Mouse (Mus musculus) G1E (cell line): ENCODE data around the gene 4931429L15Rik. TPM values are rescaled to one million over a fixed set of nuclear protein-coding genes. Genes with fewer than 3 reads are reported as not detected.

Experiments used
- ATAC-seq: 2 replicates; pipeline ENCODE4 v1.8.0; 2016; ENCODE audit warnings: mild to moderate bottlenecking; ENCODE audit not compliant: insufficient number of reproducible peaks, poor library complexity, low FRiP score, severe bottlenecking; ENCODE audit errors: extremely low read depth
- DNase-seq: peaks from one replicate; pipeline ENCODE4 v3.0.0; 2012; ENCODE audit warnings: low spot score
- H3K27me3 ChIP-seq: 2 replicates; pipeline ENCODE4 v1.6.1; 2012; ENCODE audit warnings: mild to moderate bottlenecking, low read length, inconsistent platforms; ENCODE audit not compliant: insufficient read depth
- H3K36me3 ChIP-seq: replicated peaks from 2 replicates; pipeline ENCODE3; 2012; ENCODE audit warnings: mild to moderate bottlenecking, inconsistent platforms
- H3K4me1 ChIP-seq: 2 replicates; pipeline ENCODE4 v1.6.1; 2012; ENCODE audit warnings: low read depth, low read length, inconsistent platforms, mixed read lengths; ENCODE audit not compliant: insufficient read depth
- H3K4me3 ChIP-seq: 2 replicates; pipeline ENCODE4 v1.5.1; 2012; ENCODE audit warnings: low read depth, mild to moderate bottlenecking, inconsistent platforms, low read length, moderate library complexity, mixed read lengths
- H3K9me3 ChIP-seq: replicated peaks from 2 replicates; pipeline ENCODE4 v1.6.1; 2012; ENCODE audit warnings: inconsistent platforms
- CTCF ChIP-seq: IDR thresholded peaks from 2 replicates; pipeline ENCODE4 v1.5.1; 2012; ENCODE audit warnings: low read depth, low read length, inconsistent platforms, mixed read lengths
- GATA1 ChIP-seq: IDR thresholded peaks from 2 replicates; pipeline ENCODE4 v1.6.1; 2012; ENCODE audit warnings: borderline replicate concordance, low read length, inconsistent platforms, mixed read lengths
- GATA2 ChIP-seq: IDR thresholded peaks from 2 replicates; pipeline ENCODE4 v1.6.1; 2012; ENCODE audit warnings: low read depth, low read length, inconsistent platforms, borderline replicate concordance
- POLR2AphosphoS5 ChIP-seq: IDR thresholded peaks from 2 replicates; pipeline ENCODE4 v1.6.1; 2012; ENCODE audit warnings: low read depth, low read length, inconsistent platforms; ENCODE audit not compliant: insufficient replicate concordance
- TAL1 ChIP-seq: conservative IDR thresholded peaks from 2 replicates; pipeline ENCODE4 v1.6.1; 2012; ENCODE audit warnings: low read depth, low read length, inconsistent platforms, mixed read lengths
- polyA plus RNA-seq: library from polyadenylated mRNA; stranded (reverse); fragments of >175 nt; gene quantifications from 2 replicates; pipeline ENCODE4 v1.2.3, GENCODE M21; 2012
- total RNA-seq, 2 experiments: library from RNA; stranded (forward) in 1 of 2; stranded (reverse) in 1 of 2; fragments of 200-1000 nt in 1 of 2; fragments of >200 nt in 1 of 2; fragmentation: Nextera tagmentation in 1 of 2; gene quantifications; 2 replicates each; pipeline ENCODE4 v1.2.3; 2014 to 2017

The 4931429L15Rik gene
- total and polyA plus RNA-seq, 3 experiments = not detected

GRCm38 (mm10) chr9:46268343-46268873 is 51.4 kb downstream of the 4931429L15Rik start, which contains the start of gene Apoa5:
Gene Apoa5, plus strand, starts transcription at chr9:46268633.
- ATAC-seq (no peak), DNase-seq (no peak)
- H3K36me3 ChIP-seq = peaks cover 10% of the 10 kb centered on the region
- H3K4me3 ChIP-seq = no peak within 1 kb of the TSS
- no peaks in the 10 kb centered on the region for H3K9me3 ChIP-seq
- no peak for TF ChIP-seq POLR2AphosphoS5
- no peak for TF ChIP-seq TAL1
- TF ChIP-seq GATA1 = no peak
- no peak for TF ChIP-seq CTCF
- TF ChIP-seq GATA2 = no peak
- H3K4me1 ChIP-seq = peaks cover 20% of the 10 kb centered on the region
- peaks cover 53% of the 10 kb centered on the region for H3K27me3 ChIP-seq

DNA sequence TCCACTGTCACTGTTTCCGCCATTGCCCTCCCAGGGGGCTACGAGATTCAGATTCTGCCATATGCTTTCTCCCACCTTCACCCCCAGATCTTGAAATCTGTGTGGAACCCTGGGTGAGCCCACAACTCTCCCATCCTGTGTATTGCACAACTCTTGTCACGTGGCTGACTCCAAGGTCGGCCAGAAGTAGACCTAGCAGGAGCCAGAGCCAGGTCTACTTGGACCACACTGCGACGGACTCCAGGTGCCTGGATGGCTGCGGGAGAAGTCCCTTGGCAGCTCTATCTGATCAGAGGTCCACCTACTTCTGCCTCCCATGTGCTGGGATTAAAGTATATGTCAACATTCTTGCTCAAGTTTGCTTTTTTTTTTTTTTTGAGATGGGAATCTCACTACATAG is 58.7 kb downstream of the 4931429L15Rik start:
- no peaks in the 10 kb centered on the region for H3K36me3 ChIP-seq
- H3K27me3 ChIP-seq = peaks cover 59% of the 10 kb centered on the region
- no peak overlapping the region for H3K4me3 ChIP-seq
- TF ChIP-seq CTCF = no peak
- TF ChIP-seq TAL1 = no peak
- no peak for TF ChIP-seq GATA2
- no peak for TF ChIP-seq GATA1
- TF ChIP-seq POLR2AphosphoS5 = no peak
- H3K4me1 ChIP-seq = peaks cover 3% of the 10 kb centered on the region; the same call in 1 of the 2 replicates
- DNase-seq (no peak), ATAC-seq (no peak)
- H3K9me3 ChIP-seq = no peaks in the 10 kb centered on the region

- Histone ChIP-seq H3K27me3 (peaks cover 60% of the 10 kb centered on the region), H3K36me3 (no peaks in the 10 kb centered on the region), H3K4me3 (no peak overlapping the region), H3K4me1 (peaks cover 3% of the 10 kb centered on the region; the same call in 1 of the 2 replicates), H3K9me3 (no peaks in the 10 kb centered on the region)
- ATAC-seq (no peak), DNase-seq (no peak)
- TF ChIP-seq TAL1 (no peak), GATA1 (no peak), POLR2AphosphoS5 (no peak), GATA2 (no peak), CTCF (no peak)
These were observed 60.7 kb downstream of the 4931429L15Rik start for GRCm38 (mm10) chr9:46259111-46259510.

GRCm38 (mm10) chr9:46257546-46257945 is 62.2 kb downstream of the 4931429L15Rik start:
- no peak for ATAC-seq
- H3K9me3 ChIP-seq = no peaks in the 10 kb centered on the region
- DNase-seq = no peak
- no peak overlapping the region for H3K4me3 ChIP-seq
- H3K4me1 ChIP-seq = peaks cover 3% of the 10 kb centered on the region; the same call in 1 of the 2 replicates
- H3K36me3 ChIP-seq = no peaks in the 10 kb centered on the region
- peaks cover 66% of the 10 kb centered on the region for H3K27me3 ChIP-seq
- TF ChIP-seq CTCF (no peak), GATA2 (no peak), TAL1 (no peak), GATA1 (no peak), POLR2AphosphoS5 (no peak)

GRCm38 (mm10) chr9:46256658-46257385 is 63.0 kb downstream of the 4931429L15Rik start:
- TF ChIP-seq POLR2AphosphoS5 (no peak), GATA2 (no peak), TAL1 (no peak), CTCF (no peak), GATA1 (no peak)
- H3K4me3 ChIP-seq = no peak overlapping the region
- peaks cover 64% of the 10 kb centered on the region for H3K27me3 ChIP-seq
- H3K9me3 ChIP-seq = no peaks in the 10 kb centered on the region
- DNase-seq = no peak
- no peak for ATAC-seq
- H3K4me1 ChIP-seq = peaks cover 3% of the 10 kb centered on the region; the same call in 1 of the 2 replicates
- H3K36me3 ChIP-seq = no peaks in the 10 kb centered on the region

- ATAC-seq = no peak
- no peaks in the 10 kb centered on the region for H3K36me3 ChIP-seq
These were observed 63.6 kb downstream of the 4931429L15Rik start for GRCm38 (mm10) chr9:46256177-46256576.

More at GRCm38 (mm10) chr9:46256177-46256576, 63.6 kb downstream of the 4931429L15Rik start:
- no peak for DNase-seq
- Histone ChIP-seq H3K4me3 (no peak overlapping the region), H3K9me3 (no peaks in the 10 kb centered on the region), H3K27me3 (peaks cover 64% of the 10 kb centered on the region), H3K4me1 (peaks cover 3% of the 10 kb centered on the region; the same call in 1 of the 2 replicates)
- TF ChIP-seq POLR2AphosphoS5 (no peak), CTCF (no peak), TAL1 (no peak), GATA2 (no peak), GATA1 (no peak)

Other genes with a start within 250 kb of the 4931429L15Rik start
- not detected in 2 replicates for gene Apoa1, start 91.4 kb downstream of the 4931429L15Rik start, total RNA-seq (2014; fragmentation: Nextera tagmentation)
- not detected in 2 replicates for gene Apoa1, start 91.4 kb downstream of the 4931429L15Rik start, total RNA-seq (2017)
- 0.41 and 1.5 TPM in 2 replicates for gene Apoa1, start 91.4 kb downstream of the 4931429L15Rik start, polyA plus RNA-seq
- gene Apoc3, start 84.3 kb downstream of the 4931429L15Rik start, total RNA-seq (2014; fragmentation: Nextera tagmentation) = not detected in 2 replicates
- 0.33 TPM in 1 of 2 replicates, not detected in the other for gene Apoc3, start 84.3 kb downstream of the 4931429L15Rik start, total RNA-seq (2017)
- not detected in 2 replicates for gene Apoc3, start 84.3 kb downstream of the 4931429L15Rik start, polyA plus RNA-seq
- gene Apoa4, start 79.3 kb downstream of the 4931429L15Rik start, total RNA-seq (2014; fragmentation: Nextera tagmentation) = not detected in 2 replicates
- gene Apoa4, start 79.3 kb downstream of the 4931429L15Rik start, total RNA-seq (2017) = not detected in 2 replicates
- 0.03 TPM in 1 of 2 replicates, not detected in the other for gene Apoa4, start 79.3 kb downstream of the 4931429L15Rik start, polyA plus RNA-seq
- gene Apoa5, start 51.4 kb downstream of the 4931429L15Rik start, total RNA-seq (2014; fragmentation: Nextera tagmentation) = not detected in 2 replicates
- 0.16 TPM in 1 of 2 replicates, not detected in the other for gene Apoa5, start 51.4 kb downstream of the 4931429L15Rik start, total RNA-seq (2017)
- not detected in 2 replicates for gene Apoa5, start 51.4 kb downstream of the 4931429L15Rik start, polyA plus RNA-seq
- 52.0 and 83.0 TPM in 2 replicates for gene Zpr1, start 46.9 kb downstream of the 4931429L15Rik start, total RNA-seq (2014; fragmentation: Nextera tagmentation)
- 43.0 and 45.1 TPM in 2 replicates for gene Zpr1, start 46.9 kb downstream of the 4931429L15Rik start, total RNA-seq (2017)
- gene Zpr1, start 46.9 kb downstream of the 4931429L15Rik start, polyA plus RNA-seq = 35.7 and 54.3 TPM in 2 replicates
- 22.6 and 27.6 TPM in 2 replicates for gene Bud13, start 37.0 kb downstream of the 4931429L15Rik start, total RNA-seq (2014; fragmentation: Nextera tagmentation)
- 18.2 and 19.8 TPM in 2 replicates for gene Bud13, start 37.0 kb downstream of the 4931429L15Rik start, total RNA-seq (2017)
- gene Bud13, start 37.0 kb downstream of the 4931429L15Rik start, polyA plus RNA-seq = 20.1 and 23.4 TPM in 2 replicates